Mouse (Mus musculus) NIH3T3 (cell line): Measurements from ENCODE around the gene Gng2.

Source experiments
- DNase-seq: peaks from one replicate; pipeline ENCODE4 v3.0.0-alpha.2; 2012; ENCODE audit warnings: low read depth

Gene Gng2

DNA sequence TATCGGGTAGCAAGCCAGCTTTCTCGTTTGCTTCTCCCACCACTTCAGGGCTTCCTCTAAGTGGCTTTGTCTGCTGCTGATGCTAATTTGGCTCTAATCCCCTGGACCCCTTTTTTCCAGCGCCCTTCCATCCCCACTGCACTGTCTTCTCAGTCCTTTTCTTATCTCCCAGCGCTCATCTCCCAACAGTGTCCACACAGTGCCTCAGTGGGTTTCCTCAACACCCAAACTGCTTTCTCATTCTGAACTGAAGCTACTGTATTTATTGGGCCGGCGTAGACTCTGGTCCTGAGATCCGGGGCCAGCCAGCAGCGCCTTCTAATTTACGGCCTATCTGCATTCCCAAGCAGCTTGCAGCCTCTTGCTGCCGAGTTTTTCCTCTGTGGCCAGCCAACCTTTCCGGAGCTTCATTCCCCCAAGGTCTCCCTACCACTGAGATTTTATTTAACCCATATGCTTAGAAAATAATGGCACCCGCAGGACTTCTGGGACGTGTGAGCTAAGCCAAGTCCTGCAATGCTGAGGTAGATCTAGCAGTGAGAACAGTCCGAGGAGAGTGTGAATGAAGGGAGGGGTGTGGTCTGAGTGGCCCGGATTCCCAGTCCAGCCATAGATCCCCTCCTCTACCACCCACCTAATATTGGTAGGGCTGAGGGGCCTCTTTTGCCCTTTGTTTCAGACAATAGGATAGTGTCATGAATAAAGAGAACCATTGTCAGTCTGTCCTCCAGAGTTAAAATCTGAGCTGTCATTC lies at the start of gene Gng2:
Gene Gng2, minus strand, starts transcription at position 357 of the 754 bp plus-strand sequence.
- DNase-seq, result peak; percentile 23

DNA sequence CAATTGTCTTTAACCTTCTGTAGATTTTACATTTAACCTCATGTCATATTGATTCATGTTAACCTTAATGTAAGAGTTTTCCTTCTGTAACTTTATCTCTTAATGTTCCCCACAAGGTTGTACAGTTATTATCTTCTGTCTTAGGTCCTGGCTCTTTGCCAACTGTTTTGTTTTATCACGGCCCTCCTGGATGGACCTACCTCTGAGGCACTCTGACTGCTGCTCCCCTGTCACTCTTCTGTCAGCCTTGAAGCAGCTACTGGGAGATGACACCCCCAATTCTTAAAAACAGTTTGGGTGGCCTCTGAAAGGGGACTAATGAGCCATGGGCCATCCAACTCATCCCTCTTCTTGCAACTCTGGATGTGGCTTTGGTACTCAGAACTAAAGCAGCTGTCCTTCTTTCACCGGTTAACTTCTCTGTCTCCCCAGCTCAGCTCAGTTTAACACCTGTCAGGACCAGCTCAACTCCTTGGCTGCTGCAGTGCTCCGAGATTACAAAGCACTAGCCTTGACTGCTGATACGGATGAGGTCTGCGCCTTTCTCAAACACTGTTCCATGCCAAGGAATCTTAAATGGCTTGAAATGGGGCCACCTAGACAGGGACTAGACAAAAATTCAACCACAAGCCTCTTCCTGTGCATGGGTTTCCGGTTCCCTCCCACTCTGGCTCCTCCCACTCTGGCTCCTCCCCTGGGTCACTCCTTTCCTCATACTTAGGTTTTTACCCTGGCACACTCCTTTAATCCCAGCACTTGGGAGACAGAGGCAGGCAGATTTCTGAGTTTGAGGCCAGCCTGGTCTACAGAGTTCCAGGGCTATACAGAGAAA lies 47.7 kb upstream of the Gng2 start:
- DNase-seq, result no peak

DNA sequence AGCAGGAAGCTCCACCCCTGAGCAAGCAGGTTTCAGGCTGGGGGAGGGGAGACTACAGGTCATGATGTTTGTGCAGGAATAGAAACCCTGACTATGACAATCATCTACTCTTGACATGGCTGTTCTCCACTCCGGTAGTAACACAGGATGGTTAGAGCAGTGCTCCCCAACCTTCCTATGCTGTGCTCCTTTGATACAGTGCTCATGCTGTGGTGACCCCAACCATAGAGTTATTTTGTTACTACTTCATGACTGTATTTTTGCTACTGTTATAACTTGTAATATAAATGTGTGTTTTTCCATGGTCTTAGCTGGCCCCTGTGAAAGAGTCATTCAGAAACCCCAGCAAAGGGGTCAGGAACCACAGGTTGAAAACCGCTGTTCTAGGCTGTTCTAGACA lies 46.5 kb upstream of the Gng2 start:
- no peak for DNase-seq

DNA sequence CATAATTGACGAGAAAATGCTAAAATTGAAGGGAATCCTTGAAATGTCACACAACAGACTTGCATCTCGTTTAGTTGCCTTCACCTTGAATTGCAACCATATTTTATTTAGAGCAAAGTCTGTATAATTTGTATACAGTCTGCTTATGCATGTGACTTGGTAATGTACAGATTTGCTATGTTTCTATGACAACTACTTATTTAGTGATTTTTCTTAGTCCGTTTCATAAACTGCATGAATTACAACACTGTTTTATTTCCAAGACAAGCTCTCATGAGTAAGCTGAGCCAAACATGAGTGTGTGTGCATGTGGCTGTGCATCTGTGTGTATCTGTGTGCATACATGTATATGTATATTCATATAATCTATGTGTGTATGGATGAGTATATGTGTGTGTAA lies 42.1 kb upstream of the Gng2 start:
- DNase-seq, result no peak

DNA sequence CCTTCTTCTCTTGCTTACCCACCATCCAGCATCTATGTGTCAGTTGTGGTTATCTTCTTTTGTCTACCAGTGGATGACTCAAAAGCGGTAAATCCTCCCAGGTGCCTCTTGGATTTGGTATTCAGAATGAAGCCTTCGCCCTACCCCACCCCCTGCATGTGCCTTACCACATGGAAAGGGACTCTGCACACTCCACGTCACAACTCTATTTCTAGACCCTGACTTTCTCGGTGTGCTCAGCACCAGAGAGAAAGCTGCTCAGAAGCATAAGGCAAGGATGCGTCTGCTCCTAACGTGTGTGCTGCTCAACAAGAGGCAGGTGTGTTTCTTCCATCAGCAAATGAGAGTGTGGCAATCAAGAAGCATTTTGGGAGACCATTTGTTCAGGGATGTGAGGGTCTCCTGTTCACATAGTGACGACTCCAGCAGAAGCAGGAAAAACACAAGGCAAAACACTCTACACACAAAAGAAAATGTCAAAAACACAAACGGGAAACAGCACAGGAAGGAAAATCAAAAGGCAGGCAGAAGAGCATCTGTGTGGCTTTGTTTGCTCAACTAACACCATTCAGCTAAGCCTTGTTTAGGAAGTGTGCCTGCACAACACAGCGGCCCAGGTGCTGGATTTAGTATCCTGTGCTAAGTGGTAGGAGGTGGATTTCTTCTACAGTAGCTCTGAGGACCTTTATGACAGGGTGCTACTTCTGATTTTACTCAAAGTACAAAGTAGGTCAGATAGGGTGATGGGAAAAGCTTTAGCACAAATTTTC lies 35.3 kb upstream of the Gng2 start:
- no peak for DNase-seq

DNA sequence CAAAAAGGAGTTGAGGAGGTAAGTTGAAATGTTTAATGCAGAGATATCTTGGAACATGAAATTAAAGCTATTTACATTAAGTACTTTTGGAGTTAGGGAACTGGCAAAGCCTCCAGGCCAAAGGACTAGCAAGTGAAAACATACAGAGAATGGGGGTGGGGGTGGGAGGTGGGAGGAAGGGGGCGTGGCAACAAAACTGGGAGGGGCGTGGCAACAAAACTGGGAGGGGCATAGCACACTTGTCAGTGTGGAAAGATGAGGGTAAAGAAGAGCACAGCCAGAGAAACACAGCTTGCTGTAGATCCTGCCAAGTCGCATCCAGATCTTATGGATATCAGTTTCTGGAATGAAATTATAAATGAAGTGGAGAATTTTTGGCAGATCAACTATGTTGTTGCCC lies 30.0 kb upstream of the Gng2 start:
- peak; percentile 2 for DNase-seq

DNA sequence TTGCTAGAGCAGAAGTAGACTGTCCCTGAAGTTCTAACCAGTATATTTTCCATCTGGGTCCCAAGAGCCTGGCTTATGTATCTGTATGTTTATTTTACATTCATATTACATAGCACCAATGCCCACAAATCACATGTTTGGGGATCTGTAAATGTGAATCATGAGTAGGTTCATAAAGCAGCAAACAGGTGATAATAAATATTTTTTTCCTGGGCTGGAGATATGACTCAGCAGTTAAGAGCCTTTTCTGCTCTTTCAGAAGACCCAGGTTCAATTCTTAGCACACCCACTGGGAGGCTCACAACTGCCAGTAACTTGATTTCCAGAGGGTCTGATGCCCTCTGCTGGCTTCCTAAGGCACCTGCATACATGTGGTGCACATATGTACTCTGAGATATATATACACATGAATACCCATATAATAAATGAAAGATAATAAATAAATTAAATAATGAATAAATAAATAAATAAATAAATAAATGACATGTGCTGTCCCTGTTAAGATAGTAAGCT lies 27.4 kb upstream of the Gng2 start:
- DNase-seq, result no peak

DNA sequence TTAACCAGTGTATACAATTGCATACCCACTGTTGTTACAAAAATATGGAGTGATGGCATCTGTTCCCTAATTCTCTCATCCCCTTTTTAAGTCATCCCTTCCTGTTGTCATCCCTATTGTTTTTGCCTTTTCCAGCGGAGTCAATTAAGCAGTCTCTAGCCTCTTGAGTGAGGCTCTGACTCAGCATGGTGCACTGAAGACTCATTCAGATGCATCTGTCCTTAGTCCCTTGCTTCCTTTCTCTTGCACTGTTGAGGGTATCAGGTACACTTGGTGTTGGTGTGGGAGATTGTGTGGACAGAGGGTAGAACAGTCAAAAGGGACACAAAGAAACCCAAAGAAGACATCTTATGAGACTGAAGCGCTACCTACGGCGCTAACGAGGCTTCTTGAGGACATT lies 19.4 kb upstream of the Gng2 start:
- no peak for DNase-seq

DNA sequence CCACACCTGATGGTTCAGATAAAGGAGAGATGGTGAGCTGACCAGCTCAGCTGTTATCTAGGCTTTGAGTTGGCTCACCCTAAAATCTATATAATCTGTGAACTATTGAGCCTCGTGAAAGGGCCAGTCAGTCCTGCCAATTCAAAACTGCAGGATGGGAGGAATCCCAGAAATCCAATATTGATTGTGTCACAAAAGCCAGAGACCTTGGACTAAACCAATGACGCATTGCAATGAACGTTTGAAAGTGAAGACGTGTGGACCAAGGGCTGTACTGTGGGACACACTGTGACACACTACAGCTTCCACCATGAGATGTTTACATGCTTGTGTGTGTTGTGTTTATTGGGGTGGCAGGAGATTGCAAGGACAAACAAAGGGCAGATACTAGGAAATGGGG lies 18.5 kb upstream of the Gng2 start:
- no peak for DNase-seq

DNA sequence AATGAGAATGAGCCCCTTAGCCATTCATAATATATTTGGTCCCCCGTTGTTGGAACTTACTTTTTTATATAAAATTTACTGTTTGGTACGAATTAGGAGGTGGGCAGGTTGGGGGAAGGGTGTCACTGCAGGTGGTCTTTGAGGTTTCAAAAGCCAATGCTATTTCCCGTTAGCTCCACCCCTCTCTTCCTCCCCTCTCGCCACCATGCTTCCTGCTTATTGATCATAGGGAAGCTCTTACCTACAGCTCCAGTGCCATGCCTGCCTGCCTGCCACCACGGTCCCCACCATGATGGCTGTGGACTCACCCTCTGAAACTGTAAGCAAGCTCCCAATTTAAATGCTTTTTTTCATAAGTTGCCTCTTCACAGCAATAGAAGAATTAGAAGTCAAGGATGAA lies 16.6 kb upstream of the Gng2 start:
- no peak for DNase-seq

DNA sequence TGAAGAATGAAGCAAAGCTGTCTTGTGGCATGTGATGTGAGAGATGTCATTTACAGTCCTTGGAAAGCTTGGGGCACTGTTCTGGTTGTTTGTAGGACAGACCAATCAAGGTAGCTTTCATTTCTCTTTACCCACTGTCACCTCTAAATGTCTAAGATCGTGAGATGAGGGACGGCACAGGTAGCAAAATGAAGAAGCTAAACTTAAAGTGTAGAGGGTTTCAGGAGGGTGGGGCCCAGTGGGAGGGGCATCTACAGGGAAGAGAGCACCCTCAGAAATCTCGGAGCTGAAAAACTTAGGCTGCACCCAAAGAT lies 16.1 kb upstream of the Gng2 start:
- DNase-seq, result no peak

DNA sequence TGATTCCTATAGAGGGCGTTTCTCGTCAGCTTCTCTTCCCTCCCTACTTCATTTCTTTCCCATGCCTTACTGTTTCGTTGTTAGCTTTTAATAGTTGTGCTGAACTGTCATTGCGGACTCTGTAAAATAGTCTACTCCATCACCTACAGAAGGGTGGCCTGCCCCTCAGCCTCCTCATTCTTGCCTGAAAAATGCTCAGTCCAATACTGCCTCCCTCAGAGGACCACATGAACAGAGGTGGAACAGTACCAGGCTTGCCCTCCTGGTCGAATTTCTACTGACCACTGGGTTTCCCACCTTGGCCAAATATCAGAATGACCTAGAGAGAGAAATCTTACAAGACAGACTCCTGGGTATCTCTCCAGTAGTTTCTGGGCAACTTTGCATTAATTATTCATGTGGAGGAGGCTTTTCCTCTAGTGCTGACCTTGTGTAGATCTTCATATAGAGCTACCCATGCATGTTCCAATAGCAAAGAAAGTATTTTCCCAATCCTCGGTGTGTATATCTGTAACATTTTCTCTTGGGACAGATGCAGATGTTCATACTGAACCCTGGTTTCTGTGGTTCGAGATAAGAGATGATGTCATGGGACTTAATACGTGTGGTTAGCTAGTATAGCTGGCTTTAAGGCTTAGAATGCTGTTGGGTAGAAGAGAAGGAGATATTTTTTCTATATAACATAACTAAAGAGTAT lies 15.6 kb upstream of the Gng2 start:
- DNase-seq, result no peak

DNA sequence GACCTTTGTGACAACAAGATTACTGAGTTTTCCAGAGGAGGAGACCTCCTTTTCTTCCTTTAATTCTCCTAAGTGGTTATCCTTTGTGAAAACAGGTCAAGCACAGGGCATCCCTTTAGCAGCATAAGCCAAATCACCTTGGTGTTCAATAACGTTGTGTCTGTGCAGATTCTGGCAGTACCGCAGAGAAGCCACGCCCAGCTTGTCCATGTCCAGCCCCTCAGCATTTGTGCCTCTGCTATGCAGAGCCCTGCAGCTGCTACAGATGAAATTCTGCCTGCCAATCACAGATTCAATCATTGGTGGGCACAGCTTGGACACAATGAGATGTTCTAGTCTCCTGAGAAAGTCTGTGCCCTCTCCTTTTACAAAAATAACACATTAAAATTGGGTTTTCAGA lies 14.4 kb upstream of the Gng2 start:
- DNase-seq, result no peak

DNA sequence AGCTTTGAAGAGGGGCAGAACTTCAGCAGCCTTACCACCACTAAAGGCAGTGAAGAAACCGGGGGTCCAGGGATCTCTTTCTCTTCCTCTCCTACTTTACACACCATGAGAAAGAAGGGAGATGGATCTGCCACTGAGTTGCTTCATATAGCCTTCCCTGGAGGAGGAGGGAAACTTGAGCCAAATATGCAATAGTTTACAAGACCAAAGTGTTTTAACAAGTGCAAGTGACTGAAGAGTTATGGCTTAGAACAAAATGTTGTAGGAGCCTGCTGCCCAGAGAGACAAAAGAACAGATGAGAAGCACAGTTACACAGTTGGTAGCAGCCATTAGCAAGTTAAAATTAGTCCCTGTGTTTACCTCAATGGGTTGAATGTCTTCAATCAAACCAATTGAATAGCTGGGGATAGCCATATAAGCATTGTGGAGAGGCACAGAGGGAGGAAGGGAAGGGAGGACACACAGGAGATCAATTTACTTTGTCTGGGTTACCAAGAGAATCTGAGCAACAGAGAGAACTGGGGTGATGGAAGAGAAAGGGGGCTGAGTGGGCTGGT lies 13.1 kb upstream of the Gng2 start:
- no peak for DNase-seq

DNA sequence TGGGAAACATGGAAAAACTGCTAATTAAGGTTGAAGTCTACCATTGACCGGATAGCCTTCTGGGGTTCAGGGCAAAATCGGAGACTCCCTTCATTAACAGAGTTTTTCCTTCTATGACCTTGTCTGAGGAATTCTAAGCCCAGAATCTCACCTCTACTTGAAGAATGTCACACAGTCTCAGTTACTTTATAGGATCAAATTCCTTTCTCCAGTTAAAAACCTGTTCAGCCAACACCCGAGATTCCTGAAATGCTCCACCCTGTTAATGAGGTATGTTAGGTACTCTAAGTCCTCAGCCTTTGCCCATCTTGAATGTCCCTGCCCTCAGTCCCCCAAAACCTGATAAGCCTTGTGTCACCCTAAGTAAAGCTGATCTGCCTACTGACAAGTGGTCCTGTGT lies 11.0 kb upstream of the Gng2 start:
- DNase-seq, result no peak

DNA sequence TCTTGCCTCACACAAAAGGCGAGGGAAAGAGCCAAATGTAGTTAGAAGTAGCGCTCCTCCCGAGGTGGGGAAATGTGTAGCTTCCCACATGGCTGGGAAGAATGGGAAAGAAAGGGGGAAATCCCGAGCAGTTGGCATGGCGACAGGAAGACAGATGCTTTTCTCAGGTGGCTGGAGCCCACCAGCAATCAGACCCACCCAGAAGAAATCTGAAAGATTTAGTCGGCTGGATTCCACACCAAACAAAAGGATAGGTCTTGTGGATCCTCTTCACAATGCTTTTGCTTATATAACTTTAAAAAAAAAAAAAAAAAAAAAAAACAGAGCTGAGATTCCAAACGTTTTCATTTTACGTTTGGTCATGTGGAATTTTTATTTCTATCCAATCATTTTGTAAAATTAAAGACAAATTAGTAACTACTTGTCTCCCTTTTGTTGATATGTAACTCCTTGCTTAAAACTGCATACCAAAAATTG lies 10.0 kb upstream of the Gng2 start:
- DNase-seq, result no peak

DNA sequence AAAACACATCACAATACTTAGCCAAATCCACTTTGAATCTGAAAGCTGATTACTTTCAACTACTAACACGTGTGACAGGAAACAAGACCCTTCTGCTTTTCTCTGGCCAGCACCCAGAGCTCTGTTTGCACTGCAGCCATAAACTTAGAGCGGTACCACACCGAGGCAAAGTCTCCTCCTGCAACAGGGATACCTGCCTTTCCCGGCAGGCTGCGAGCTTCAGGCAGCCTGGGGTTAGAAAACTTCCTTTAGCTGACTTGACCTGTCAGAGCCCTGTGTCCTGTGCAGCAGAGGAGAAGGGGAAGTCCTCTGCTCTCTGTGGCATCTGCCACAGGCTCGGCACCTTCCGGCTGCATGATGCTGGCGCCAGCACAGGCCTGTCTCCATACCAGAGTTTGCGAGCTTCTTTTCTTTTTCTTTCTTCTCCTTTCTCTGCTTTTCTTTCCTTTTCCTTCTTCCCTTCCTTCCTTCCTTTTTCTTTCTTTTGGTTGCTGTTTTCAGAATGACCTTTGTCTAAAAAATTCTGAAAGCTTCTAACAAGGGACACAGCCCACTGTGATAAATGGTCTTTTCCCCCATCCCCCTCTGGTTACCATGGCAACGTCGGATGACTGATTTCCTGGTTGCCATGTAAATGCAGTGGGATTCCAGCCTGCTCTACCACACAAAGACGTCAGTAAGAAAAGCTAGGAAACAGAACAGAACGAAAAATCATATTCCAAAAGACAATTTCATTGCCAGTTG lies 9.4 kb upstream of the Gng2 start:
- peak; percentile 92 for DNase-seq

DNA sequence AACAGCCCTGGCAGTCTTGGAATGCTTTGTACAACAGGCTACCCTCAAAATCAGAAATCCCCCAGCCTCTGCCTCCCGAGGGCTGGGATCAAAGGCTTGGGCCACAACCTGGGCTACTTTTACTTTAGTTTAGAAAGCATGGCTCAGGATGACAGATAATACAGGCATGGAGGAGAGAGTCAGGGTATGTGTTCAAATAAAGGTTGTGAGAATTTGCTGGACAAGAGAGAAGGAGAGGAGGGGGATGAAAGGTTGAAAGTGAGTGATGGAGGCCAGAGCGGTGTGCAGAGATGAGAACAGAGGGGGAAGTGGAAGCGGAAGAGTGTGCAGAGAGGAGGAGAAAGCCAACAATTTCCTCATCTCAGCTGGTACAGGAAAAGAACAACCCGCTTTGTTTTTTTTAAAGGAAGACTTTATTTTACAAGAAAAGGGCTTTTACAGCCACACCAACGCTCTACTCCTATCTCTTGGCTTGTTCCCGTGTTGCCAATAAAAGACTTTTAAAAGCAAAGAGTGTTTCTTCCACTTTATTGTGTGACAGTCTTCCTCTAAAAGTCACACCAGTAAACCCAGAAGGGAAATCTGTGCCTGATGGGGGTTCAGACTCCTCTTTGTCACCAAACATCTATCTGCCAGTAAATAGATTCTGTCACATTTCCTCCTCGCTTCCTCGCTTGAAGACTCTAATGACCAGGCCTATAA lies 8.6 kb upstream of the Gng2 start:
- no peak for DNase-seq

DNA sequence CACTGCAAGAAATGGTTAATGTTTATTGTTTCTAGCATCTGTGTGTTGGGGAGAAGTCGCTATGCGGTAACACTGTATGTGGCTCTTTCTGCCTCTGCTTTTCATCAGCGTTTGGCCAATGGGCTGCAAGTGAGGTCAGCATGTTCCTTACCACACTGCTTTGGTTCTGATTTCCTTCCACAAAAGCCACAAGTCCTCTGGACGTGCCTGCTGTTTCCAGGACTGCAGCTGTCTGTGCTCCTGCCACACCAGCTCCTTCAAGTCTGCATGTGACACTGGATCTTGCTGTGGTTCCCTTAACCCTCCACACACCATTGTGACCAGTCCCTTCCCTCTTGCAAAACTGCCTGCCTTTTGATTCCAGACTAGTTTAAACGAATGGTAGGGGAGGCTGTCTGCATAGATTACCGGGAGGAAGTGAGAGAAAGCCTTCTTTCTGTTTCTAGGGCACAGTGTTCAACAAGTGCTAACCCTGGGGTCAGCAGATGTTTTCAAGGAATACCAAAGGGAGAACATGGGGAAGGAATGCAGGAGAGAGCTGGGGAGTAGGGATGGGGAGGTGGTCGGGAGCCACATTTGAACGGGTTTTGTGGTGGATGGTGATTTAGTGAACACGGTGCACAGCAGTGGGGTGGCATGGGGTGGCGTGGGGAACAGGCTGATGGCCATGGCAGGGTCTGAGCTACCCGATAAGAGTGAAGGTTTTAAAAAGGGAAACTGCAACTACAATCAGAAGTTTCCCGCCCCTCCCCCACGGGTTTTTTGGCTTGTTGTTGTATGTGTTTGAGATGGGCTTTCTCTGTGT lies 7.9 kb upstream of the Gng2 start:
- DNase-seq, result peak; percentile 71
